Mouse (Mus musculus) MEL-GATA-1-ER (cell line): Measurements from ENCODE around the gene Rasgrp3.

Source experiments
- DNase-seq: peaks from one replicate; pipeline ENCODE4 v3.0.0-alpha.2; 2012; ENCODE audit warnings: low read depth; ENCODE audit errors: extremely low read depth

The Rasgrp3 gene

DNA sequence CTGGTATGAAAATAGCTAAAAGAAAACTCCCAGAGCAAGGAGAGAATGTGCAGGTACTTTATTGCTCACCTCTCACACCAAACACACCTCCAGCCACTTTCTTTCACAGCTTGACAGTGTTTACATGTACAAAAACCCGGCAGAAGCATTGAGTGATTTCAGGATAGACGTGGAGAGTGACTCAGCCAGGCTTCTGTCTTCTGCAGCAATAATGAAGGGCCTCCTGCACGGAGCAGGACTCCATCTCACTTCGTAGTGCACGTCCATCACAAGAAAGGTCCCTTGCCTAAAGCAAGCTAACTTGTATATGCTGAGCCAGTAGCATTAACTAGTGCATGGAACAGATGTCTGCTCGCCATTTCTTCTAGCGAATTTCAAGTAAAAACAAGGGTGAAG lies 101.4 kb downstream of the Rasgrp3 start:
- DNase-seq, result no peak

DNA sequence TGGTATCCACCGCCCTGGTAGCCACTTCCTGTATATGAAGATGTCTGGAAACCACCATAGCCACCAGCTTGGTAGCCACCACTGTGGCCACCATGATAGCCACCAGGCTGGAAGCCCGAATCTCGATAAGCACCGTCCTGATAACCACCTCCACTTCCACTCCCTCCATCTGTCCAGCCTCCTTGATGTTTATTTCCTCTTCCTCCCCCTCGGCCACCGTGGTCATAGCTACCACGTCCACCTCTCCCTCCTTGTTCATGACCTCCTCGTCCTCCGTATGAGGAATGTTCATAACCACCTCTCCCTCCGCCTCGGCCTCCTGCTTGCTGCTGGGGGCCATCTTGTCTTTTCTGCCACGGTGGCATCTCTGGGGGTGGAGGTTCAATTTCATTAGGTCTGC lies 102.7 kb downstream of the Rasgrp3 start:
- no peak for DNase-seq

DNA sequence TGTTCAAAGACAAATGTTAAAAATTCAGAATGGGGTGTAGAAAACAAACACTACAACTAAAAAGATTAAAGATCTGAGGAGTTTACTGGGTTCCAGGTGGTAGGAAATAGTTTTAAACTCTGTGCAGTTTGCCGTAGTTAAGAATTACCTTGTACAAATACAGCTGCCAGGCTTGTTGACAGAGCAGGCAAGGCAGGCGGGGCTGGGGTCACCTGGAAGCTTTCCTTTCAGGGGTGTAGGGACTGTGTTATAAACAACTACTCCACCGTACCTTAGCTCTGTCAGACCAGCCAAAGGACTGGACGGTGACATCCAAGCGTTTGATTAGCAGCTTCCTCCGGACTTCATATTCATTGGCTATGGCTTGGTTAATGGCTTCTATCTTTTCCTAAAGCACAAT lies 103.4 kb downstream of the Rasgrp3 start:
- DNase-seq, result no peak

DNA sequence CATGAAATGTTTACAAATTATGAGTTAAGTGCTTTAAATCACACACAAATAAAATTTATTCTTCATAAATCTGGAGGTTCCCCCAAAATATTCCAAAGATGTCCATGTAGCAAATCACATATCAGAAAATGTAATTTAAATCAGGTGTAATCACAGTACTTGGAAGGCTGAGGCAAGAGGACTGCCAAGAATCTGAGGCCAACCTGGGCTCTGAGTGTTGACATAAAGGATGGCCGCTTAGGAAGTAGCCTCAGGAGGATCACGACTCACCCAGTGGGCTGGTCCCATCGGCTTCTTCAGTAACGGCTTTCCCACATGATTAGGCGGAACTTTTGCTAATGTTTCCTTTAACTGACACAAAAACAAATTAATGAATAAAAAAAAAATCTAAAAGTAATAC lies 104.1 kb downstream of the Rasgrp3 start:
- DNase-seq, result no peak

DNA sequence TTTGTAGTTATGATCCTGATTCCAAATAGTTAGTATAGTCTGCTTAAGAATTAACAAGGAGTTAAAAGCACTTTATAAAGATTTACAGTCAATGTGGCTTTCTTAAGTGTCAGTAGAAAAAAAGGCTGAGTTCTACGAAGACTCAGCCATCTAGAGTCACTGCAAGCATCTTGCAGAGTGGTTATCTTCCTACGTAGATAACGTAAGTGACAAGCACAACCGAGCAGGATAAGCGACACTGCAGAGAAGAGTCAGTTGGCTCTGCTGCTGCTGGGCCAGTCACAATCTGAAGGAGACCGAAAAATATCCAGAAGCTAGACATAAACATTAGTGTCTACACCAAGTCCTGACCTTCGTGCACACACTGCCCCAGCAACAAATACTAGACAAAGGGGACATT lies 107.7 kb downstream of the Rasgrp3 start:
- no peak for DNase-seq

DNA sequence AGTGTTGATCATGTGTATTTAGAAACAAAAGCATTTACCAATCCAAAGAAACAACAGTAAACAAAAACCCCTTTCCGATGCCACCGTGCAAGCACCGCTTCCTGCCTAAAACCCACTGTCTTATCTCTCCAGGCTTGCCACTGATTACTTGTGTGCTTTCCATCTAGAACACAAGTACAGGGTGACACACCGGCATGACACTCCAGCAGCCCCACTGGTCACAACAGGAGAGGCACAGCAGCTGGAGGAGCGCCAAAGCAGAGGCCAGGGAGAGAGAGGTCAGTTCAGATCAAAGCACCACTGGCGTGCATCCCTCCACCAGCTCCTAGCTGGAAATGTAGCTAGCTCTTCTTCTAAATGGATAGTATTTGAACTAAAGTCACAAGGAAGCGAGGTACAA lies 108.6 kb downstream of the Rasgrp3 start:
- DNase-seq, result no peak

GRCm38 (mm10) chr17:75550771-75551413 lies 115.2 kb downstream of the Rasgrp3 start:
- DNase-seq, result no peak

GRCm38 (mm10) chr17:75551512-75552400 lies 116.1 kb downstream of the Rasgrp3 start, which contains the start of gene Fam98a:
Gene Fam98a, minus strand, starts transcription at chr17:75551946.
- DNase-seq, result peak; percentile 85

DNA sequence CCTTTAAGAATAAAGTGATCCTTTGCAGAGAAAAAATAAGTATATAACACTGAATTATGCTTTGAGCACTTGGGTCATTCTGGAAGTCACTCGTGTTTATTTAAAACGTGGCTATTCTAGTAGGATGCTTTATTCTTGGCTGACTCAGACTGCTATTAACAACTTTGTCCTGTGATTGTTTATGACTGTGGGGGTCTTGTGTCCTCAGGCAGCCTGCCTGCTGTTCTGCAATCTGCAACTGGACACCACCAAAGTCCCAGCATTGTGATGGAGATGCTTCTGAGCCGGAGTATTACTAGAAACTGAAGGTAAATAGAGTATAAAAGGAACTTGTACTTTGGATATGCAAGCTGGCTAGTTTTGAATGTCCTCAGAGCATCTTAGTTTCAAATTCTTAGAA lies 121.3 kb downstream of the Rasgrp3 start:
- DNase-seq, result no peak

- no peak for DNase-seq
These were observed 122.3 kb downstream of the Rasgrp3 start for GRCm38 (mm10) chr17:75558041-75558440.

GRCm38 (mm10) chr17:75575608-75576007 lies 139.9 kb downstream of the Rasgrp3 start:
- no peak for DNase-seq
